Mouse (Mus musculus) neural tube, embryonic 12.5 days (tissue): Measurements from ENCODE around the gene Ltb4r1. TPM values are rescaled to one million over a fixed set of nuclear protein-coding genes. Genes with fewer than 3 reads are reported as not detected.

Experiments used
- ATAC-seq: fragments of 200-750 bp; cut with Nextera tagmentation; 2 replicates; pipeline ENCODE4 v1.8.0; 2017; ENCODE audit warnings: low read depth, mild to moderate bottlenecking, moderate TSS enrichment, moderate library complexity; ENCODE audit not compliant: low FRiP score
- H3K27ac ChIP-seq: fragments of 300-500 bp; sonication (generic); 2 replicates; pipeline ENCODE4 v1.5.1; 2016
- H3K27me3 ChIP-seq: fragments of 300-500 bp; sonication (generic); replicated peaks from 2 replicates; pipeline ENCODE4 v1.6.1; 2016; ENCODE audit warnings: mild to moderate bottlenecking
- H3K36me3 ChIP-seq: fragments of 300-500 bp; sonication (generic); 2 replicates; pipeline ENCODE4 v1.6.1; 2016; ENCODE audit warnings: mild to moderate bottlenecking
- H3K4me1 ChIP-seq: fragments of 300-500 bp; sonication (generic); 2 replicates; pipeline ENCODE4 v1.6.1; 2016
- H3K4me2 ChIP-seq: fragments of 300-500 bp; sonication (generic); replicated peaks from 2 replicates; pipeline ENCODE4 v1.6.1; 2016; ENCODE audit warnings: mild to moderate bottlenecking
- H3K4me3 ChIP-seq: fragments of 300-500 bp; sonication (generic); 2 replicates; pipeline ENCODE4 v1.5.1; 2016
- H3K9ac ChIP-seq: fragments of 300-500 bp; sonication (generic); 2 replicates; pipeline ENCODE4 v1.6.1; 2016; ENCODE audit warnings: mild to moderate bottlenecking
- H3K9me3 ChIP-seq: fragments of 300-500 bp; sonication (generic); 2 replicates; pipeline ENCODE4 v1.6.1; 2016; ENCODE audit warnings: mild to moderate bottlenecking
- WGBS: fragments of 180-500 bp; shearing (Covaris S2); methylation state at CpG from one replicate; pipeline ENCODE4 v1.1.7; 2016; 5-methylcytosine and 5-hydroxymethylcytosine counted together
- polyA plus RNA-seq: library from polyadenylated mRNA; unstranded; fragments of >200 nt; fragmentation: Nextera tagmentation; extraction: Ambion mirVana; gene quantifications from 2 replicates; pipeline ENCODE4 v1.2.1, GENCODE M21; 2016

Ltb4r1 gene
- polyA plus RNA-seq, 1 experiment from 2014 or later = 0.23 TPM

GRCm38 (mm10) chr14:55795380-55796163 lies 29.8 kb downstream of the Ltb4r1 start:
- Histone ChIP-seq H3K27me3 (no peaks in the 10 kb centered on the region), H3K27ac (no peak overlapping the region), H3K4me1 (no peaks in the 10 kb centered on the region), H3K36me3 (no peaks in the 10 kb centered on the region), H3K9me3 (no peaks in the 10 kb centered on the region), H3K4me3 (no peak overlapping the region), H3K9ac (no peak overlapping the region), H3K4me2 (no peak overlapping the region)
- no peak for ATAC-seq
- WGBS = 88% methylated on average over 15 of the region's 15 CpGs

- 19% methylated on average over 16 of the region's 16 CpGs for WGBS
- Histone ChIP-seq H3K4me3 (peak overlapping the region; percentile 38), H3K4me1 (no peaks in the 10 kb centered on the region), H3K27ac (no peak overlapping the region), H3K9ac (peak overlapping the region; percentile 18; the same call in 1 of the 2 replicates), H3K4me2 (peak overlapping the region; percentile 68), H3K36me3 (no peaks in the 10 kb centered on the region), H3K9me3 (no peaks in the 10 kb centered on the region), H3K27me3 (no peaks in the 10 kb centered on the region; the same call in 1 of the 2 replicates)
- peak; percentile 65; the same call in 1 of the 2 replicates for ATAC-seq
These were observed 49.1 kb downstream of the Ltb4r1 start for GRCm38 (mm10) chr14:55814885-55815284.

GRCm38 (mm10) chr14:55815310-55815751 lies 49.6 kb downstream of the Ltb4r1 start:
- Histone ChIP-seq H3K27ac (no peak overlapping the region), H3K4me2 (peak overlapping the region; percentile 68), H3K36me3 (no peaks in the 10 kb centered on the region), H3K9me3 (no peaks in the 10 kb centered on the region), H3K9ac (peak overlapping the region; percentile 18; the same call in 1 of the 2 replicates), H3K27me3 (no peaks in the 10 kb centered on the region; the same call in 1 of the 2 replicates), H3K4me3 (peak overlapping the region; percentile 38), H3K4me1 (no peaks in the 10 kb centered on the region)
- ATAC-seq = peak; percentile 70
- 19% methylated on average over 17 of the region's 17 CpGs for WGBS

Other genes with a start within 250 kb of the Ltb4r1 start
- 0.10 and 0.19 TPM in 2 replicates for gene Nrl, start 241.0 kb upstream of the Ltb4r1 start, polyA plus RNA-seq
- 18.2 and 21.0 TPM in 2 replicates for gene Pck2, start 225.7 kb upstream of the Ltb4r1 start, polyA plus RNA-seq
- 103 and 105 TPM in 2 replicates for gene Dcaf11, start 206.0 kb upstream of the Ltb4r1 start, polyA plus RNA-seq
- gene A730061H03Rik, start 205.6 kb upstream of the Ltb4r1 start, polyA plus RNA-seq = not detected in 2 replicates
- gene Fitm1, start 190.3 kb upstream of the Ltb4r1 start, polyA plus RNA-seq = 4.0 and 4.3 TPM in 2 replicates
- gene Psme1, start 187.8 kb upstream of the Ltb4r1 start, polyA plus RNA-seq = 120 and 128 TPM in 2 replicates
- 8.9 and 12.7 TPM in 2 replicates for gene Emc9, start 180.7 kb upstream of the Ltb4r1 start, polyA plus RNA-seq
- gene Psme2, start 174.8 kb upstream of the Ltb4r1 start, polyA plus RNA-seq = 212 and 223 TPM in 2 replicates
- 17.8 and 21.0 TPM in 2 replicates for gene Rnf31, start 174.3 kb upstream of the Ltb4r1 start, polyA plus RNA-seq
- gene Irf9, start 162.4 kb upstream of the Ltb4r1 start, polyA plus RNA-seq = 8.8 and 9.0 TPM in 2 replicates
- gene Rec8, start 147.9 kb upstream of the Ltb4r1 start, polyA plus RNA-seq = 20.6 and 22.8 TPM in 2 replicates
- 73.7 and 85.6 TPM in 2 replicates for gene Ipo4, start 130.0 kb upstream of the Ltb4r1 start, polyA plus RNA-seq
- 2.1 and 3.6 TPM in 2 replicates for gene Gm49378, start 128.1 kb upstream of the Ltb4r1 start, polyA plus RNA-seq
- 62.7 and 68.6 TPM in 2 replicates for gene Tm9sf1, start 122.2 kb upstream of the Ltb4r1 start, polyA plus RNA-seq
- gene Tssk4, start 115.8 kb upstream of the Ltb4r1 start, polyA plus RNA-seq = 0.53 and 0.77 TPM in 2 replicates
- gene Mdp1, start 105.5 kb upstream of the Ltb4r1 start, polyA plus RNA-seq = 70.1 and 71.0 TPM in 2 replicates
- 60.7 and 61.6 TPM in 2 replicates for gene Gmpr2, start 94.0 kb upstream of the Ltb4r1 start, polyA plus RNA-seq
- 555 and 567 TPM in 2 replicates for gene Nedd8, start 93.8 kb upstream of the Ltb4r1 start, polyA plus RNA-seq
- 44.1 and 45.7 TPM in 2 replicates for gene Tinf2, start 84.1 kb upstream of the Ltb4r1 start, polyA plus RNA-seq
- gene Tgm1, start 52.0 kb upstream of the Ltb4r1 start, polyA plus RNA-seq = 0.34 and 0.36 TPM in 2 replicates
- 42.0 and 46.3 TPM in 2 replicates for gene Rabggta, start 43.7 kb upstream of the Ltb4r1 start, polyA plus RNA-seq
- 74.1 and 81.8 TPM in 2 replicates for gene Dhrs1, start 20.3 kb upstream of the Ltb4r1 start, polyA plus RNA-seq
- gene Nop9, start 20.3 kb upstream of the Ltb4r1 start, polyA plus RNA-seq = 44.2 and 47.0 TPM in 2 replicates
- gene Cideb, start 7.5 kb upstream of the Ltb4r1 start, polyA plus RNA-seq = 0.30 TPM in 1 of 2 replicates, not detected in the other
- 0.37 and 0.52 TPM in 2 replicates for gene Ltb4r2, start 4.5 kb upstream of the Ltb4r1 start, polyA plus RNA-seq
- gene Adcy4, start 18.1 kb downstream of the Ltb4r1 start, polyA plus RNA-seq = 9.2 and 10.1 TPM in 2 replicates
- 7.9 and 8.7 TPM in 2 replicates for gene Ripk3, start 22.9 kb downstream of the Ltb4r1 start, polyA plus RNA-seq
- 22.0 and 24.8 TPM in 2 replicates for gene Nfatc4, start 57.2 kb downstream of the Ltb4r1 start, polyA plus RNA-seq
- 19.7 and 21.5 TPM in 2 replicates for gene Nynrin, start 88.0 kb downstream of the Ltb4r1 start, polyA plus RNA-seq
- 0.25 and 0.28 TPM in 2 replicates for gene Cbln3, start 118.4 kb downstream of the Ltb4r1 start, polyA plus RNA-seq
- 18.3 and 19.7 TPM in 2 replicates for gene Khnyn, start 119.0 kb downstream of the Ltb4r1 start, polyA plus RNA-seq
- gene Sdr39u1, start 134.3 kb downstream of the Ltb4r1 start, polyA plus RNA-seq = 59.9 and 66.0 TPM in 2 replicates
- gene Cma1, start 178.7 kb downstream of the Ltb4r1 start, polyA plus RNA-seq = not detected in 2 replicates
- not detected in 2 replicates for gene Cma2, start 185.0 kb downstream of the Ltb4r1 start, polyA plus RNA-seq